In genomic region chr12:112968943-112969342, GRCm38 (mm10) we compare ENCODE assay signal across 22 mouse cellular contexts.
"Had no signal": no experiment of that assay in that cellular context is flagged by ENCODE, and none has a peak within 500 bp of the region (broad histone marks: within the 10 kb centered on the region; RNA-seq: fewer than 3 reads in every experiment).

No protein-coding gene starts in this region.

- H3K9me3 ChIP-seq: heart, embryonic 10.5 days; heart, embryonic 12.5 days; hindbrain, embryonic 10.5 days; hindbrain, embryonic 12.5 days; intestine, embryonic 15.5 days; limb, embryonic 10.5 days; limb, embryonic 12.5 days; liver, embryonic 13.5 days; liver, embryonic 15.5 days had no signal

- ATAC-seq: forebrain, embryonic 16.5 days; hindbrain, embryonic 16.5 days; inflammation-experienced regulatory T-cells, adult 6 months; intestine, embryonic 15.5 days; intestine, postnatal 0 days had no signal

- H3K27ac ChIP-seq: gastrocnemius, adult 2 months; heart, embryonic 10.5 days; hindbrain, embryonic 10.5 days; hindbrain, embryonic 12.5 days; hindbrain, embryonic 14.5 days; intestine, embryonic 15.5 days; layer of hippocampus, adult 2 months; left cerebral cortex, adult 2 months; limb, embryonic 10.5 days; liver, embryonic 13.5 days; liver, embryonic 15.5 days had no signal

- H3K4me3 ChIP-seq: gastrocnemius, adult 2 months; heart, embryonic 10.5 days; heart, embryonic 12.5 days; hindbrain, embryonic 10.5 days; hindbrain, embryonic 12.5 days; intestine, embryonic 15.5 days; layer of hippocampus, adult 2 months; left cerebral cortex, adult 2 months; limb, embryonic 10.5 days; limb, embryonic 12.5 days; liver, embryonic 13.5 days; liver, embryonic 15.5 days had no signal

- H3K4me1 ChIP-seq: heart, embryonic 10.5 days; heart, embryonic 12.5 days; hindbrain, embryonic 10.5 days; hindbrain, embryonic 12.5 days; intestine, embryonic 15.5 days; limb, embryonic 10.5 days; limb, embryonic 12.5 days; liver, embryonic 13.5 days; liver, embryonic 15.5 days had no signal

- H3K4me2 ChIP-seq: heart, embryonic 12.5 days; hindbrain, embryonic 12.5 days; hindbrain, embryonic 14.5 days; intestine, embryonic 15.5 days; limb, embryonic 12.5 days; liver, embryonic 11.5 days; liver, embryonic 13.5 days; liver, embryonic 15.5 days had no signal

- H3K9ac ChIP-seq: heart, embryonic 12.5 days; hindbrain, embryonic 12.5 days; hindbrain, embryonic 14.5 days; intestine, embryonic 15.5 days; limb, embryonic 12.5 days; liver, embryonic 13.5 days; liver, embryonic 15.5 days had no signal

- H3K27me3 ChIP-seq: heart, embryonic 12.5 days; hindbrain, embryonic 12.5 days; intestine, embryonic 15.5 days; limb, embryonic 12.5 days; liver, embryonic 13.5 days; liver, embryonic 15.5 days had no signal

- DNase-seq: gastrocnemius, adult 2 months; gastrocnemius, postnatal 10 days; gastrocnemius, postnatal 25 days; kidney, adult 18-20 months; liver; liver, embryonic 13.5 days had no signal
